Mouse (Mus musculus): ENCODE data around the gene Efna5.

DNA sequence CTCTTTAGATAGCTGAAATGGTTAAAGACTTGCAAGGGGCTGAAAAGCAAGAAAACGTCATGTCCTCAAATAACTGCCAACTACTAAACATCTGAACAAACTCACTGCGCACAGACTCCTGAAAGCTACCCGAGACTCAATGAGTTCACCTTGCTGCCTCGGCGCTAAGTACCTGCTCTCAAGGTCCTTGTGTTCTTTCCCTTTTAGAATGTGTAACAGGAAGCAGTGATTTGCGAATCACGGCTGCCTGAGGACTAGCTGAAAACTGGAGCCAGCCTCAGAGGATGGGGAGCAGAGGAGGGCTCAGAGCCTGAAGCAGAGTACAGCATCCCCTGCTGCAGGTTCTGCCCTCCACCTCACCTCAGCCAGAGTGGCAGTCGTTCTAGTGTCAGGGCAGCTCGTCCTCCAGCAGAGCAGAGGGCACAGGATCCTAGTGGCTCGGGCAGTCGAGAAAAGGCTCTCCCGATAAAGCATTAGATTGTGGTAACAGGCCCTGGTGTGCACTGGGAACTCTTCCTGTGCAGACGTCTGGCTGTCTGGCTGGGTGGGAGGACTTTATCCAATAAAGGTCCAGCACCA is 98.2 kb downstream of the Efna5 start:
- TF ChIP-seq CTCF (IDR thresholded peaks at IDR 0.05; ENCODE audit: low read depth, low read length) (no peak), EP300 (IDR thresholded peaks at IDR 0.05; ENCODE audit: insufficient read depth, low read depth, low read length) (no peak), POLR2A (IDR thresholded peaks at IDR 0.05; ENCODE audit: insufficient read depth, low read length) (no peak)
